Mouse (Mus musculus): ENCODE results near the gene Skint2. TPM values are rescaled to one million over a fixed set of nuclear protein-coding genes. Genes with fewer than 3 reads are reported as not detected.

Skint2 gene
- not detected in 2 replicates for polyA plus RNA-seq (2015; fragmentation: Nextera tagmentation; extraction: Ambion mirVana)

GRCm38 (mm10) chr4:112556894-112557293 lies at the start of gene Skint2:
Skint2 (plus strand) TSS chr4:112557194.

Other genes with a start within 250 kb of the Skint2 start
- not detected in 2 replicates for gene Skint9, start 123.2 kb upstream of the Skint2 start, polyA plus RNA-seq (2015; fragmentation: Nextera tagmentation; extraction: Ambion mirVana)
- gene Skint10, start 217.7 kb downstream of the Skint2 start, polyA plus RNA-seq (2015; fragmentation: Nextera tagmentation; extraction: Ambion mirVana) = not detected in 2 replicates